Mouse (Mus musculus): Measurements from ENCODE around the gene Gm5741.

GRCm38 (mm10) chr8:85036718-85037365 lies 30.9 kb downstream of the Gm5741 start, which contains the start of gene Tnpo2:
- peak; percentile 41 for TF ChIP-seq POLR2A (IDR thresholded peaks at IDR 0.05; ENCODE audit: insufficient read depth, low read length)
- TF ChIP-seq CTCF (IDR thresholded peaks at IDR 0.05; ENCODE audit: low read depth, low read length), result no peak
